Mouse (Mus musculus) limb, embryonic 13.5 days (tissue): ENCODE results near the gene Epha2. TPM values are rescaled to one million over a fixed set of nuclear protein-coding genes. Genes with fewer than 3 reads are reported as not detected.

Experiments used
- ATAC-seq: fragments of 200-750 bp; cut with Nextera tagmentation; 2 replicates; pipeline ENCODE4 v1.8.0; 2017; ENCODE audit warnings: low read depth, moderate number of reproducible peaks, moderate TSS enrichment; ENCODE audit not compliant: low FRiP score
- H3K27ac ChIP-seq: fragments of 300-500 bp; sonication (generic); 2 replicates; pipeline ENCODE4 v1.5.1; 2015; ENCODE audit warnings: inconsistent platforms, mild to moderate bottlenecking, moderate library complexity
- H3K27me3 ChIP-seq: fragments of 300-500 bp; sonication (generic); 2 replicates; pipeline ENCODE4 v1.6.1; 2015; ENCODE audit warnings: mild to moderate bottlenecking, inconsistent platforms
- H3K36me3 ChIP-seq: fragments of 300-500 bp; sonication (generic); 2 replicates; pipeline ENCODE4 v1.6.1; 2015; ENCODE audit warnings: inconsistent platforms, mild to moderate bottlenecking, moderate library complexity
- H3K4me1 ChIP-seq: fragments of 300-500 bp; sonication (generic); 2 replicates; pipeline ENCODE4 v1.6.1; 2015; ENCODE audit warnings: inconsistent platforms
- H3K4me2 ChIP-seq: fragments of 300-500 bp; sonication (generic); replicated peaks from 2 replicates; pipeline ENCODE4 v1.6.1; 2015; ENCODE audit warnings: inconsistent platforms, mild to moderate bottlenecking, moderate library complexity
- H3K4me3 ChIP-seq: fragments of 300-500 bp; sonication (generic); 2 replicates; pipeline ENCODE4 v1.5.1; 2015; ENCODE audit warnings: moderate library complexity, mild to moderate bottlenecking, inconsistent platforms
- H3K9ac ChIP-seq: fragments of 300-500 bp; sonication (generic); 2 replicates; pipeline ENCODE4 v1.6.1; 2015; ENCODE audit warnings: mild to moderate bottlenecking, inconsistent platforms
- H3K9me3 ChIP-seq: fragments of 300-500 bp; sonication (generic); 2 replicates; pipeline ENCODE4 v1.6.1; 2016; ENCODE audit warnings: inconsistent platforms
- WGBS: fragments of 180-500 bp; shearing (Covaris S2); methylation state at CpG from one replicate; pipeline ENCODE4 v1.1.7; 2015; 5-methylcytosine and 5-hydroxymethylcytosine counted together
- polyA plus RNA-seq: library from polyadenylated mRNA; unstranded; fragments of >200 nt; fragmentation: Nextera tagmentation; extraction: Ambion mirVana; gene quantifications from 2 replicates; pipeline ENCODE4 v1.2.1, GENCODE M21; 2015

Gene Epha2
- polyA plus RNA-seq, 1 experiment from 2014 or later = 3.9 TPM

GRCm38 (mm10) chr4:141308857-141309772, 8.1 kb downstream of the Epha2 start:
- ATAC-seq = no peak
- H3K9ac ChIP-seq = no peak overlapping the region

GRCm38 (mm10) chr4:141309773-141310145, 8.7 kb downstream of the Epha2 start:
- Histone ChIP-seq H3K36me3 (peaks cover 12% of the 10 kb centered on the region), H3K27ac (peak overlapping the region; percentile 28; the same call in 1 of the 2 replicates), H3K4me3 (no peak overlapping the region), H3K27me3 (0 out of 2 replicates have a peak, but pooled peaks cover 3% of the 10 kb centered on the region), H3K9ac (no peak overlapping the region), H3K4me1 (peaks cover 44% of the 10 kb centered on the region), H3K9me3 (no peaks in the 10 kb centered on the region), H3K4me2 (no peak overlapping the region)
- ATAC-seq = no peak
- 66% methylated on average over 10 of the region's 10 CpGs for whole genome bisulfite sequencing

More at GRCm38 (mm10) chr4:141308857-141309772, 8.1 kb downstream of the Epha2 start:
- peaks cover 39% of the 10 kb centered on the region for H3K4me1 ChIP-seq
- no peak overlapping the region for H3K4me2 ChIP-seq
- H3K9me3 ChIP-seq = no peaks in the 10 kb centered on the region
- peaks cover 12% of the 10 kb centered on the region for H3K36me3 ChIP-seq
- no peak overlapping the region for H3K4me3 ChIP-seq
- 93% methylated on average over 34 of the region's 34 CpGs for WGBS
- peak overlapping the region; percentile 28; the same call in 1 of the 2 replicates for H3K27ac ChIP-seq
- H3K27me3 ChIP-seq = 0 out of 2 replicates have a peak, but pooled peaks cover 3% of the 10 kb centered on the region

- WGBS = 27% methylated on average over 8 of the region's 8 CpGs
- Histone ChIP-seq H3K27me3 (0 out of 2 replicates have a peak, but pooled peaks cover 3% of the 10 kb centered on the region), H3K27ac (0 out of 2 replicates have a peak overlapping the region, but pooled peaks have one; percentile 28), H3K4me1 (peaks cover 44% of the 10 kb centered on the region), H3K4me2 (no peak overlapping the region; the same call in 1 of the 2 replicates), H3K4me3 (no peak overlapping the region), H3K36me3 (peaks cover 12% of the 10 kb centered on the region), H3K9me3 (no peaks in the 10 kb centered on the region), H3K9ac (no peak overlapping the region)
- ATAC-seq = peak; percentile 71
Observed at GRCm38 (mm10) chr4:141310191-141310606, 9.2 kb downstream of the Epha2 start.

- Histone ChIP-seq H3K9me3 (no peaks in the 10 kb centered on the region), H3K4me1 (peaks cover 50% of the 10 kb centered on the region), H3K27me3 (no peaks in the 10 kb centered on the region), H3K4me3 (no peak overlapping the region), H3K4me2 (no peak overlapping the region), H3K9ac (no peak overlapping the region), H3K27ac (no peak overlapping the region), H3K36me3 (peaks cover 12% of the 10 kb centered on the region)
- ATAC-seq = no peak
- 75% methylated on average over 7 of the region's 7 CpGs for WGBS
Observed at GRCm38 (mm10) chr4:141311078-141311477, 10.0 kb downstream of the Epha2 start.

GRCm38 (mm10) chr4:141311506-141311905, 10.5 kb downstream of the Epha2 start:
- H3K9me3 ChIP-seq = no peaks in the 10 kb centered on the region
- ATAC-seq = no peak
- H3K4me3 ChIP-seq = no peak overlapping the region
- no peak overlapping the region for H3K27ac ChIP-seq
- H3K4me2 ChIP-seq = no peak overlapping the region
- H3K27me3 ChIP-seq = no peaks in the 10 kb centered on the region
- H3K4me1 ChIP-seq = peaks cover 49% of the 10 kb centered on the region
- no peak overlapping the region for H3K9ac ChIP-seq
- peaks cover 12% of the 10 kb centered on the region for H3K36me3 ChIP-seq
- WGBS = 42% methylated on average over 6 of the region's 6 CpGs

GRCm38 (mm10) chr4:141311908-141312307, 10.9 kb downstream of the Epha2 start:
- Histone ChIP-seq H3K4me2 (no peak overlapping the region), H3K4me3 (no peak overlapping the region), H3K4me1 (peaks cover 45% of the 10 kb centered on the region), H3K27me3 (no peaks in the 10 kb centered on the region), H3K9me3 (no peaks in the 10 kb centered on the region), H3K9ac (no peak overlapping the region), H3K27ac (no peak overlapping the region), H3K36me3 (peaks cover 15% of the 10 kb centered on the region)
- ATAC-seq = no peak
- 85% methylated on average over 2 of the region's 2 CpGs for WGBS

GRCm38 (mm10) chr4:141312513-141313131, 11.6 kb downstream of the Epha2 start:
- no peak for ATAC-seq
- Histone ChIP-seq H3K4me2 (no peak overlapping the region), H3K27ac (0 out of 2 replicates have a peak overlapping the region, but pooled peaks have one; percentile 2), H3K4me3 (no peak overlapping the region), H3K36me3 (peaks cover 20% of the 10 kb centered on the region), H3K27me3 (no peaks in the 10 kb centered on the region), H3K9ac (no peak overlapping the region), H3K4me1 (peaks cover 45% of the 10 kb centered on the region), H3K9me3 (no peaks in the 10 kb centered on the region)
- 79% methylated on average over 17 of the region's 17 CpGs for whole genome bisulfite sequencing

- 71% methylated on average over 8 of the region's 8 CpGs for WGBS
- Histone ChIP-seq H3K27me3 (no peaks in the 10 kb centered on the region), H3K9me3 (no peaks in the 10 kb centered on the region), H3K4me3 (no peak overlapping the region), H3K27ac (no peak overlapping the region), H3K4me2 (no peak overlapping the region), H3K4me1 (peaks cover 45% of the 10 kb centered on the region), H3K9ac (no peak overlapping the region), H3K36me3 (peaks cover 19% of the 10 kb centered on the region)
- ATAC-seq = no peak
Observed at GRCm38 (mm10) chr4:141313481-141313880, 12.4 kb downstream of the Epha2 start.

GRCm38 (mm10) chr4:141313924-141314323, 12.9 kb downstream of the Epha2 start:
- Histone ChIP-seq H3K27me3 (no peaks in the 10 kb centered on the region), H3K4me1 (peaks cover 45% of the 10 kb centered on the region), H3K36me3 (peaks cover 19% of the 10 kb centered on the region), H3K9ac (peak overlapping the region; percentile 15; the same call in 1 of the 2 replicates), H3K27ac (no peak overlapping the region), H3K4me3 (no peak overlapping the region), H3K4me2 (no peak overlapping the region), H3K9me3 (no peaks in the 10 kb centered on the region)
- ATAC-seq = no peak
- WGBS = 66% methylated on average over 11 of the region's 11 CpGs

GRCm38 (mm10) chr4:141314745-141315144, 13.7 kb downstream of the Epha2 start:
- H3K4me1 ChIP-seq = peaks cover 40% of the 10 kb centered on the region
- no peak overlapping the region for H3K27ac ChIP-seq
- no peak overlapping the region for H3K4me2 ChIP-seq
- H3K4me3 ChIP-seq = no peak overlapping the region
- H3K9ac ChIP-seq = no peak overlapping the region
- 87% methylated on average over 6 of the region's 6 CpGs for WGBS
- ATAC-seq = no peak
- H3K27me3 ChIP-seq = no peaks in the 10 kb centered on the region
- H3K36me3 ChIP-seq = peaks cover 15% of the 10 kb centered on the region
- no peaks in the 10 kb centered on the region for H3K9me3 ChIP-seq

- Histone ChIP-seq H3K9ac (no peak overlapping the region), H3K4me1 (peaks cover 27% of the 10 kb centered on the region), H3K4me3 (no peak overlapping the region), H3K4me2 (no peak overlapping the region), H3K27me3 (no peaks in the 10 kb centered on the region), H3K9me3 (no peaks in the 10 kb centered on the region), H3K27ac (no peak overlapping the region), H3K36me3 (peaks cover 16% of the 10 kb centered on the region)
- 50% methylated on average over 7 of the region's 7 CpGs for WGBS
- no peak for ATAC-seq
Observed at GRCm38 (mm10) chr4:141316023-141316422, 15.0 kb downstream of the Epha2 start.

GRCm38 (mm10) chr4:141316498-141317180, 15.6 kb downstream of the Epha2 start:
- Histone ChIP-seq H3K9me3 (no peaks in the 10 kb centered on the region), H3K4me3 (no peak overlapping the region), H3K4me1 (peaks cover 21% of the 10 kb centered on the region), H3K4me2 (no peak overlapping the region), H3K36me3 (peaks cover 22% of the 10 kb centered on the region), H3K9ac (no peak overlapping the region), H3K27me3 (no peaks in the 10 kb centered on the region), H3K27ac (no peak overlapping the region)
- 86% methylated on average over 17 of the region's 18 CpGs for WGBS
- no peak for ATAC-seq
